Mouse (Mus musculus) olfactory bulb, adult 2 months (tissue): Measurements from ENCODE around the gene Acin1.

ENCODE experiments used
- CTCF ChIP-seq: fragments of 200-500 bp; IDR thresholded peaks from 2 replicates; pipeline ENCODE4 v1.5.1; 2012; ENCODE audit warnings: low read depth, mild to moderate bottlenecking, low read length, moderate library complexity; ENCODE audit not compliant: insufficient read depth
- POLR2A ChIP-seq: fragments of 200-500 bp; IDR thresholded peaks from 2 replicates; pipeline ENCODE4 v1.6.1; 2012; ENCODE audit warnings: mild to moderate bottlenecking, low read depth, low read length, moderate library complexity; ENCODE audit not compliant: insufficient read depth

GRCm38 (mm10) chr14:54720654-54721350, 34.1 kb upstream of the Acin1 start:
- no peak for TF ChIP-seq CTCF
- TF ChIP-seq POLR2A: no peak
